Mouse (Mus musculus): ENCODE results near the gene Slc44a1.

Slc44a1 gene

DNA sequence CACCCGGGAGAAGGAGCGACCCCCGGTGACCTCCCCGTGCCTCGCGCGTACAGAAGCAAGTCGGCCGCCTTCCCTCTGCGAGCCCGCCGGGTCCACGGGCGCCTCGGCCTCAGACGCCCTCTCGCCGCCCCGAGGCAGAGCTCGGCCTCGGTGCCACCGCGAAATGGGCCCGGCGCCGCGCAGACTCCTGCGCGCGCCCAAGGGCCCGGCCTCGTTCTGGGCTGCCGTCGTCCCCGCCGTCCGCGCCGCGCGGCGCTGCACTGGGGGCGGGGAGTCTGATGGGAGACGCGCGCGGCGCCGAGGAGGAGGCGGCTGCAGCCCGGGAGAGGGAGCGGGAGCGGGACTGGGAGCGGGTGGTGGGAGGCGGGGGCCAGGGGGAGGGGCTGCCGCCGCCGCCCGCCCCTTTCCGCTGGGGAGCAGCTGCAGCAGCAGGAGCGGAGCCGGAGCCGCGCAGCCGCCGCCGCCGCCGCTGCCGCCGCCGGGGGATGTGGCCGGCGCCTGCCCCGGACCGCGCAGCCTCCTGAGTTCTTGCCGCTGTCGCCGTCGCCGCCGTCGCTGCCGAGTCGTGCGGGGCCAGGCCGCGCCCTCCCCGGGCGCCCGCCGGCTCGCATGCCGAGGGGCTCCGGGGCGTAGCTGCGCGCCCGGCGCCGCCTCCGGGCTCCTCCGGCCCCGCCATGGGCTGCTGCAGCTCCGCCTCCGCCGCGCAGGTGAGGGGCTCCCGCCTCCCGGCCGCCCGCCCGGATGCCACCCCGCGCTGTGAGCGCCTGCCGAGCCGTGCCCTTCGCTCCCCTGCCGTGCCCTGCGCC, at the start of gene Slc44a1:
Slc44a1 (plus strand) TSS at position 404 of the 806 bp plus-strand sequence.
- DNase-seq (ENCODE audit: low read depth) = peak; percentile 67

DNA sequence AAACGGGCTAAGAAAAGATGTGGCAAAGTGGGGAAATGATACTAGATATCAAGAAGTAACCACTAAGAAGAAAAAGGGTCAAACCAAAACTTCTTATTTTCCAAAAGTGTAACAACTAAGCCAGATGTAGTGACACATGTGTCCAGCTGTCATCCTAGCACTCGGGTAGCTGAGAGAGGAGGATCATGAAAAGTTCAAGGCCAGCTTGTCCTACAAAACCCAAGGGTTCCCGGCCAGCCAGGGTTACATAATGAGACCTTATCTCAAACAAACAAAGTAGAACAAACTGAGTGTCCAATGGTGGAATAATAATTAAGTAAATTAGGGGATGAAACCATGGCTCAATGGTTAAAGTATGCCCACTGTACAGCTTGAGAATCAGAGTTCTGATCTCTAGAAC, 45.2 kb upstream of the Slc44a1 start:
- no peak for DNase-seq (ENCODE audit: low read depth)

DNA sequence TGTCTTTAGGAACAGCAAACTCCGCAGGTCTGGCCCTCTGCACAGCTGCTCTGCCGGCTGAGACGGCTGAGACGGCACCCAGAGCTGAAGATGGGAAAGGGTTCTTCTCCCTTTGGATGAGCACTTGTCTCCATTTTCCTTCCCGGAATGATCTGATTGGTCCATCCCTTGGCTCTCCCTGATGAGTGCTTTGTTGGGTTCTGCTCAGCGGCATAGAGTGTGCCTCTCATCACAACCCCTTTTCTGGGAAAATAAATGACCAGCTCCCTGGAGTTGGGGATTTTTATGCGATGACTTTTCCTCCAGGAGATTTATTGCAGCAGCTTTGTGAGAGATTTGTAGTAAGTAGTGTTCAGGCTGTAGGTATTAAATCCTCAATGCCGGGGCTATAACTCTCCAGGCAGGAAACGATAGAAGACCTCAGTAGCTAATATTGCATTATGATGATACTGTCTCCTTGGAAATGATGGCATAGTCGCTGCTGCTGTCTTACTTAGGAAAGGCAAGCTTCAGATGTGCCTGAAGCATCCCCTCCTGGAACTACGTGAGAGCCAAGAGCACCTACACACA, 43.5 kb upstream of the Slc44a1 start:
- DNase-seq (ENCODE audit: low read depth) = no peak

DNA sequence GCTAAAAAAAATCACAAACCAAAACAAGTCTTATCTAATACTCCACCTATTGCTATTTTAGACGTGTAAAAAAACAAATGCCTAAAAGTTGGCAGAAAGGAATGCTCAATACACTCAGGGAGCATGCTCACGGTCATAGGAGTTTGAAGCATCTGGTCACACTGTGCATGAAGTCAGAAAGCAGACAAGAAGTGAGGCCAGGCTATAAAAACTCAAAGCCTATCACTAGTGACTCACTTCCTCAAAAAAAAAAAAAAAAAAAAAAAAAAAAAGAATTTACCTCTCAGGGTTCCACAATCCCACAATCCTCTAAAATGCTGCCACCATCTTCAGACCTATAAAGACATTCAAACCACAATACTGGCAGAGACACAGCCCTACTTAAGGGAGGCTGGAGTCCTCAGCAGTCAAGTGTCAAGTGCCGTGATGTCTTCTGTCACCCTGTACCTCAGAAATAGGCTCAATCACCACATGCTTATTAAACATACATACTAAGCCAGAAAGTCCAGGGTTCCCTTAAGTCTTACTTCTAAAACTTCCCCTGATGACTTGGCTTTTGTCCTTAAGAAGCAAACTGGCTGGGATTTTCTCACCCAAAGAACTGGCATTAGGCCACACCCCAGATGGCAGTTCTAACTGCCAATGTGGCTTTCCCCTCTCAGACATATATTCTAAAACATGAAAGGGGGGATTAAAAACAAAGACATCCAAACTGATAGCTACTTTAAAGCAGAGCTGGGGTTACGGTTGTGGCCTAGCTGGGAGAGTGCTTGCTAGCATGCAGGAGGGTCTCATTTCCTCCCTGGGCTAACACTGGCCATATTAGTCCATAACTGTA, 42.7 kb upstream of the Slc44a1 start:
- no peak for DNase-seq (ENCODE audit: low read depth)

GRCm38 (mm10) chr4:53398561-53398960, 41.7 kb upstream of the Slc44a1 start:
- no peak for DNase-seq (ENCODE audit: low read depth)

DNA sequence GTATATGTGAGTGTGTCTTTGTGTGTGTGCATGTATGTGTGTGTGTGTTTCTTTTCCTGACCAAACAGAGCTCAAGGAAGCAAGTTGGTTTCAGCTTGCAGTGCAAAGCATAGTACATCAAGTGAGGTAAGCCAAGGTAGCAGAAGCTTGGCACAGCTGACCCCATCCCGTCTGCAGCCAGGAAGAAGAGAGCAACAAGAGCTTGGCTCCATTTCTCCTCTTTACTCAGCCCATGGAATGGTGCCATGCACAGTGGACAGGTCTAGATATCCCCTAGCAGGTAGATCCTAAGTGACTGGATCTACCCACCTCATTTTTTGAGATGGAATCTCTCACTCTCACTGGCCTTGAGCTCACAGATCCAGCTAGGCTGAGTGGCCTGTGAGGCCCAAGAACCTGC, 40.8 kb upstream of the Slc44a1 start:
- no peak for DNase-seq (ENCODE audit: low read depth)

- DNase-seq (ENCODE audit: low read depth) = no peak
Observed at GRCm38 (mm10) chr4:53403386-53403785, 36.8 kb upstream of the Slc44a1 start.

GRCm38 (mm10) chr4:53404431-53404925, 35.7 kb upstream of the Slc44a1 start:
- no peak for DNase-seq (ENCODE audit: low read depth)

GRCm38 (mm10) chr4:53406866-53407265, 33.3 kb upstream of the Slc44a1 start:
- DNase-seq (ENCODE audit: low read depth) = no peak

- DNase-seq (ENCODE audit: low read depth) = no peak
Observed at GRCm38 (mm10) chr4:53408821-53409220, 31.4 kb upstream of the Slc44a1 start.

DNA sequence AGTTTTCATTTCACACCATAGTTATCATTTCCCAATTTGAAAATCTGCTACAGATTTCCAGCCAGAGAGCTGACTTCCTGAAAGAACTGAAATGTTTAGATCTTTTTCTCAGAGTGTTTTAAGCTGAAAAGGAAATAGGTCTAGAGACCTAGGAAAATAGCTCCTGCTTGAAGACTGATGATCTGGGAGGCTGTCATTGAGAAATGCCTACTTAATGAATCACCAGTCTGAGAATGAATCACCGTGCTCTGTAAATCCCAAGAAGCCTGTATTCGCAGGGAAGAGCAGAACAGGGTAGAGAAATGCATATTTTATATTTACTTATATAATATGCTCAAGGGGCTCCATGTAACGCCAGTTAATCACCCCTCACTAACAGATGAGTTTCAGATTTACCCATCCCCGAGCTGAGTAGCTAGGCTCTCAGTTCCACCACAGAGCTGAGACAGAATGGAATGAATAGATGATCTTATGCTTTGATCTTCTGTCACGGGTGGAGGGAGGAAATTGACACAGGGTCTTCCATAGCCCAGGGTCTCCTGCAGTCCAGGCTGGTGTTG, 30.6 kb upstream of the Slc44a1 start:
- DNase-seq (ENCODE audit: low read depth) = no peak

DNA sequence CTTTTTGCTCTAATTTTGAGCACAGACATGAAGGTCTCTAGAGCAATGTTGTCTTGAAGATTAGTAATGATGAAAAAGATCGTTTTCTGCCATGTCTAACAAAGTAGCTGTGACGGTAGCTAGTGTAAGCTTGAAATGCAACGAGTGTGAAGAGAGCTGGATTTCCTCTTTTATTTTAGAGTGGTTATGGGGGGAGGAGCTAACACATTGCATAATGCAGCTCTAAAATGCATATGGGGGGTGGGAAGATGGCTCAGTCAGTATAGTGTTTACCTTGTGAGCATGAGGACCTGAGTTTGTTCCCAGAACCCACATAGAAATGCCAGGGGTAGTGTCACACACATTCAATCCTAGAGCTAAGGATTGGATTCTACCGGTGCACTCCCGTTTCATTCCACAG, 29.5 kb upstream of the Slc44a1 start:
- DNase-seq (ENCODE audit: low read depth) = no peak

- DNase-seq (ENCODE audit: low read depth) = no peak
Observed at GRCm38 (mm10) chr4:53411958-53412870, 28.0 kb upstream of the Slc44a1 start.

- no peak for DNase-seq (ENCODE audit: low read depth)
Observed at GRCm38 (mm10) chr4:53412991-53413390, 27.2 kb upstream of the Slc44a1 start.

DNA sequence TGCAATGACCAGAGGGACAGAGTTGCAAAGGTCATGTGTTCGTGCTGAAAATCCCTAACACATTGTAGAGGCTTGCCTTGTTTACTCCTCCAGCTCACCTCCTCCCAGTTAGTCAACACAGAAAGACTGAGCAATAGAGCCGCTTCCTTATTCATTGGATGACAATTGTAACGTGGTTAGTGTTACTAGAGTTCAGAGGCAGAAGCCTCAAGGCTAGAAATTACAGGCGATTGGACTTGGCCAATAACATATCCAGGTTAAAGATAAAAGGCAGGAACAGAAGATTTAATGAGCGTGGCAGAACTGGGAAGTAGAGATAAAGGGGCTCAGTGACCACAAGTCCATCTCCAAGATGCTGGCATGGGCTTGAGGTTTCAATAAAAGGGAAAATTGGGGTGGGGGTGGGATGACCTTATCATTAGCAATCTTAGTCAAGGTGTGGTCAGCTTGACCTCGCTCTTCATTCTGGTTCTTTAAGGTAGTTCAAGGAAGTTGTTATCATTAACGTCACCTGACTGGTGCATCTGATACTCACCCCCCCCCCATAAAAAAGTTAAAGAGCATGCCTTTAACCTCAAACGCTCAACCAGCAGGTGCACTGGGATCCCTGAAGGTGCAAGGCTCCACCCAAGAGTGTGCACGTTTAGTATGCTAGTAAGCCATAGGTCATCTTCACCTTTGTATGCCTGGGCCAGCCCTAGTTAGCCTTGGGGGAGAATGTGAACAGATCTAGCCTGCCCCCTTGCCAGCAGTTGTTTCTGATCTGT, 26.0 kb upstream of the Slc44a1 start:
- no peak for DNase-seq (ENCODE audit: low read depth)

- no peak for DNase-seq (ENCODE audit: low read depth)
Observed at GRCm38 (mm10) chr4:53415873-53416637, 24.2 kb upstream of the Slc44a1 start.

- no peak for DNase-seq (ENCODE audit: low read depth)
Observed at GRCm38 (mm10) chr4:53416928-53417327, 23.3 kb upstream of the Slc44a1 start.

DNA sequence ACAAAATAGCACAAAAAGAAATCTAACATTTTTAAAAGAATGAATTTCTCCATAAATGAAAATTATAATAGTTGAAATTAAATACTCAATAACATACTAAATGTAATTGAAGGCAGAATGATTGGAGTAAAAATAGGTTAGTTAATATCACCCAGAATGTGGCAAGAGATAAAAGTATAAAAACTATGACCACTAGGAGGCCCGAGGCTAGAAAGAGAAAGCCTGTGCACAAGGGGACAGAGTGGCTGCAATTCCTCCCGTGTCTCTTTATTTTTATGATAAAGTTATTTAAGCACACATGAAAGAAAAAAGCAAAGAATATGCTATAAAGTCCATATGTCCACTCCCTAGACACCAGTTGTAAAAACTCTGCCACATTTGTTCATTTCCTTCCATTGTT, 17.4 kb upstream of the Slc44a1 start:
- no peak for DNase-seq (ENCODE audit: low read depth)

GRCm38 (mm10) chr4:53427120-53427519, 13.1 kb upstream of the Slc44a1 start:
- no peak for DNase-seq (ENCODE audit: low read depth)

- DNase-seq (ENCODE audit: low read depth) = no peak
Observed at GRCm38 (mm10) chr4:53430522-53430921, 9.7 kb upstream of the Slc44a1 start.
